Mouse (Mus musculus): ENCODE results near the gene Tnrc6c.

GRCm38 (mm10) chr11:117639331-117639970, 14.6 kb upstream of the Tnrc6c start:
- TF ChIP-seq POLR2A (IDR thresholded peaks at IDR 0.05; ENCODE audit: low read depth, low read length) (no peak), CTCF (IDR thresholded peaks at IDR 0.05; ENCODE audit: extremely low read depth, insufficient read length, insufficient replicate concordance, low read depth, low read length) (no peak)

Data from small intestine, adult 2 months (tissue).